Mouse (Mus musculus) brain, embryonic 14.5 days (tissue): ENCODE results near the gene Hyal3.

Experiments
- CTCF ChIP-seq: fragments of 200-500 bp; IDR thresholded peaks from 2 replicates; pipeline ENCODE4 v1.5.1; 2012; ENCODE audit warnings: inconsistent platforms, mild to moderate bottlenecking, moderate library complexity, borderline replicate concordance; ENCODE audit not compliant: insufficient read depth, insufficient read length; ENCODE audit errors: extremely low read depth
- POLR2A ChIP-seq: fragments of 200-500 bp; IDR thresholded peaks from 2 replicates; pipeline ENCODE4 v1.6.1; 2012; ENCODE audit warnings: mild to moderate bottlenecking, inconsistent platforms, borderline replicate concordance; ENCODE audit not compliant: poor library complexity, insufficient read depth, insufficient read length, severe bottlenecking; ENCODE audit errors: extremely low read depth

GRCm38 (mm10) chr9:107540420-107540819 is 40.2 kb upstream of the Hyal3 start:
- TF ChIP-seq CTCF (no peak), POLR2A (no peak)
